ENCODE assay signal across 12 mouse cellular contexts in the genomic region with DNA sequence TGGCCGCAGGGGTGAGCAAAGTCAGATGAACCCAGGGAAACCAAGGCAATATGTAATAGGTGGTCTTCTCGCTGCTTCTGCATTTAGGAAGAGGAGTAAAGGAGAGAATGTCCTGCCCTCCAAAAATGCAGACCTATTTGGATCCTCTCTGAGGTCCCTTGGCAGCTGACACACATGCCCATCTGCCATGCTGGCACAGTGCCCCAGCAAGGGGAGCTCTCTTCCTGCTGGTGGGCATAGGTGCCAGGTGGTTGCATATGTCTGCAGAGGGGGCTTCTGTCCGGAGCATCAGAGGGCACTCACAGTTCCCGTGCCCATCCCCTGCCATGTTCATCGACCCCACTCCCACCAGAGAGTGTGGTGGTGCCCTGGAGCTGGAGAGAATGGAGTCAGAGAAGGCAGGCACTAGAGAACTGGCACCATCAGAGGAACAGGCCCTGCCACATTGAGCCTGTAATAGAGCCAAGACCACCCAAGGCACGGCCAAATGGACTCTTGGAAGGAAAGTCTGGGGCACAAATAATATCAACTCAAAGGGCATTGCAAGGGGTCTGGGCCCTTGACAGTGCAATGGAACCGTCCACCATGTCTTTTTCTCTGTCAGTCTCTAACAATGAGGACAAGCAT.
DNase-seq lines count a peak whose midpoint lies in the region; ATAC-seq lines count a peak whose summit lies in the region.
"Had no signal": no experiment of that assay in that cellular context is flagged by ENCODE, and none has a peak within 500 bp of the region (broad histone marks: within the 10 kb centered on the region; RNA-seq: fewer than 3 reads in every experiment).

No protein-coding gene starts in this region.

- peaks cover 15% of the 10 kb centered on the region for H3K4me1 ChIP-seq in neural tube, embryonic 13.5 days (replicated peaks)
- peaks cover 13% of the 10 kb centered on the region for H3K4me1 ChIP-seq in forebrain, embryonic 16.5 days (replicated peaks; ENCODE audit: control insufficient read depth, insufficient read depth, low read length)
- H3K4me1 ChIP-seq: megakaryocyte, embryonic 14.5 days had no signal

- no peak overlapping the region for H3K4me2 ChIP-seq in neural tube, embryonic 13.5 days
- H3K4me2 ChIP-seq in forebrain, embryonic 16.5 days (ENCODE audit: low read length) = no peak overlapping the region

- H3K27ac ChIP-seq in neural tube, embryonic 13.5 days (replicated peaks) = peak overlapping the region; percentile 28
- no peak overlapping the region for H3K27ac ChIP-seq in forebrain, embryonic 16.5 days (ENCODE audit: low read length)

- 77% methylated on average over 7 of the region's 7 CpGs for WGBS in neural tube, embryonic 13.5 days
- WGBS in forebrain, embryonic 16.5 days = 63% methylated on average over 7 of the region's 7 CpGs

- DNase-seq in heart, adult 11 months = peak; percentile 84
- DNase-seq in heart, postnatal 10 days = no peak
- no peak for DNase-seq in neural tube, embryonic 10.5 days (ENCODE audit: extremely low spot score, low spot score)
- DNase-seq in gastrocnemius, postnatal 14 days = no peak
- no peak for DNase-seq in urinary bladder, adult 18-20 months (ENCODE audit: low spot score in 2 of 2)
- DNase-seq: kidney, postnatal 4 days; lung, adult 18-20 months had no signal

- no peaks in the 10 kb centered on the region for H3K36me3 ChIP-seq in neural tube, embryonic 13.5 days
- no peaks in the 10 kb centered on the region for H3K36me3 ChIP-seq in forebrain, embryonic 16.5 days (ENCODE audit: control insufficient read depth, insufficient read depth)

- ATAC-seq in neural tube, embryonic 13.5 days (ENCODE audit: low read depth) = no peak
- peak; percentile 49 for ATAC-seq in forebrain, embryonic 16.5 days
- ATAC-seq in granulocyte monocyte progenitor cell, adult 5-6 weeks (replicated peaks; ENCODE audit: poor library complexity, severe bottlenecking) = no peak
- ATAC-seq: Patski had no signal

- no peak overlapping the region for H3K4me3 ChIP-seq in neural tube, embryonic 13.5 days
- no peak overlapping the region for H3K4me3 ChIP-seq in forebrain, embryonic 16.5 days (replicated peaks; ENCODE audit: low read length)
- H3K4me3 ChIP-seq: megakaryocyte, embryonic 14.5 days had no signal

- H3K9ac ChIP-seq in neural tube, embryonic 13.5 days = no peak overlapping the region
- no peak overlapping the region for H3K9ac ChIP-seq in forebrain, embryonic 16.5 days (replicated peaks; ENCODE audit: low read depth, low read length)

- intact Hi-C loops in heart, postnatal 10 days (cut with DNase I) = no loop called here
- intact Hi-C loops in gastrocnemius, postnatal 14 days (cut with DNase I; ENCODE audit: low total_unique reads) = no loop called here

- H3K27me3 ChIP-seq in neural tube, embryonic 13.5 days = no peaks in the 10 kb centered on the region
- H3K27me3 ChIP-seq in forebrain, embryonic 16.5 days (replicated peaks; ENCODE audit: control insufficient read depth, insufficient read depth, low read length) = no peaks in the 10 kb centered on the region
- H3K27me3 ChIP-seq: megakaryocyte, embryonic 14.5 days; Patski had no signal

- H3K9me3 ChIP-seq in neural tube, embryonic 13.5 days = 0 out of 2 replicates have a peak, but pooled peaks cover 4% of the 10 kb centered on the region
- 0 out of 2 replicates have a peak, but pooled peaks cover 4% of the 10 kb centered on the region for H3K9me3 ChIP-seq in forebrain, embryonic 16.5 days (ENCODE audit: control insufficient read depth, low read length)
